Mouse (Mus musculus) intestine, postnatal 0 days (tissue): ENCODE data around the gene Mad1l1. TPM values are rescaled to one million over a fixed set of nuclear protein-coding genes. Genes with fewer than 3 reads are reported as not detected.

ENCODE experiments used
- ATAC-seq: fragments of 200-750 bp; cut with Nextera tagmentation; 2 replicates; pipeline ENCODE4 v1.8.0; 2017; ENCODE audit warnings: mild to moderate bottlenecking, moderate TSS enrichment, moderate library complexity
- H3K27ac ChIP-seq: fragments of 300-500 bp; sonication (generic); 2 replicates; pipeline ENCODE4 v1.5.1; 2014; ENCODE audit warnings: mild to moderate bottlenecking, low read depth, low read length, moderate library complexity
- H3K27me3 ChIP-seq: fragments of 300-500 bp; sonication (generic); replicated peaks from 2 replicates; pipeline ENCODE4 v1.6.1; 2014; ENCODE audit warnings: low read length, mixed read lengths; ENCODE audit not compliant: control insufficient read depth, insufficient read depth
- H3K36me3 ChIP-seq: fragments of 300-500 bp; sonication (generic); 2 replicates; pipeline ENCODE4 v1.6.1; 2014; ENCODE audit warnings: mild to moderate bottlenecking, moderate library complexity; ENCODE audit not compliant: control insufficient read depth, insufficient read depth
- H3K4me1 ChIP-seq: fragments of 300-500 bp; sonication (generic); replicated peaks from 2 replicates; pipeline ENCODE4 v1.6.1; 2014; ENCODE audit warnings: antibody characterized with exemption, low read length, mixed read lengths; ENCODE audit not compliant: control insufficient read depth, insufficient read depth
- H3K4me2 ChIP-seq: fragments of 300-500 bp; sonication (generic); replicated peaks from 2 replicates; pipeline ENCODE4 v1.6.1; 2014; ENCODE audit warnings: low read depth, mild to moderate bottlenecking, moderate library complexity
- H3K4me3 ChIP-seq: fragments of 300-500 bp; sonication (generic); 2 replicates; pipeline ENCODE4 v1.5.1; 2014; ENCODE audit warnings: low read depth, low read length
- H3K9ac ChIP-seq: fragments of 300-500 bp; sonication (generic); 2 replicates; pipeline ENCODE4 v1.6.1; 2014; ENCODE audit warnings: mild to moderate bottlenecking, low read depth, low read length
- H3K9me3 ChIP-seq: fragments of 300-500 bp; sonication (generic); 2 replicates; pipeline ENCODE4 v1.6.1; 2016; ENCODE audit warnings: mixed run types; ENCODE audit not compliant: control insufficient read depth
- CTCF ChIP-seq: sonication (generic); IDR thresholded peaks from 2 replicates; pipeline ENCODE4 v1.5.1; 2016; ENCODE audit warnings: low read depth, mild to moderate bottlenecking, control low read depth, antibody characterized with exemption, moderate library complexity
- WGBS: fragments of 180-500 bp; shearing (Covaris S2); extraction: QIAGEN DNeasy Blood & Tissue Kit; methylation state at CpG from one replicate; pipeline ENCODE4 v1.1.7; 2014; 5-methylcytosine and 5-hydroxymethylcytosine counted together
- polyA plus RNA-seq: library from polyadenylated mRNA; unstranded; fragments of >200 nt; fragmentation: Nextera tagmentation; extraction: Ambion mirVana; gene quantifications from 2 replicates; pipeline ENCODE4 v1.2.1, GENCODE M21; 2015

Mad1l1 gene
- polyA plus RNA-seq, 1 experiment from 2014 or later: 10.3 TPM

DNA sequence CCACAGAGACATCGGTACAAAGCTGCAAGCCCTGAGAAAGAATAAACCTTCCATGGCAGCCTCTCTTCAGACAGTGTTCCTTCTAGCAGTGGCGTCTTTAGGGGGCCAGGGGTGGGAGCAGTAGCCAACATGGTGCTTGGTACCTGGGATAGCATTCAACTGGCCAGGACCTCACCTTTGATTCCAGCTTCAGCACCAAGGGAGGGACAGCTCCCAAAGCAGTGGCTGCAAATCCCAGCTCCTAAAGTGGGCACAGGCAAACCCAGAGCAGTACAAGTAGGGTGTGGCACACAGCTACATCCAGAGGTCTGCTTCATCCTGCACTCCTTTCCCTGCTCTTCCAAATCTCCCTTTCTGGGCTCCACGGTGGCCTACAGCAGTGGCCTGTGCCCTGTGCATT is 265.9 kb downstream of the Mad1l1 start:
- no peak for ATAC-seq
- H3K4me3 ChIP-seq: no peak overlapping the region
- no peaks in the 10 kb centered on the region for H3K27me3 ChIP-seq
- H3K27ac ChIP-seq: no peak overlapping the region
- TF ChIP-seq CTCF: no peak
- H3K4me1 ChIP-seq: no peaks in the 10 kb centered on the region
- no peak overlapping the region for H3K4me2 ChIP-seq
- no peaks in the 10 kb centered on the region for H3K9me3 ChIP-seq
- H3K9ac ChIP-seq: no peak overlapping the region
- H3K36me3 ChIP-seq: no peaks in the 10 kb centered on the region
- WGBS: 77% methylated on average over 3 of the region's 3 CpGs

DNA sequence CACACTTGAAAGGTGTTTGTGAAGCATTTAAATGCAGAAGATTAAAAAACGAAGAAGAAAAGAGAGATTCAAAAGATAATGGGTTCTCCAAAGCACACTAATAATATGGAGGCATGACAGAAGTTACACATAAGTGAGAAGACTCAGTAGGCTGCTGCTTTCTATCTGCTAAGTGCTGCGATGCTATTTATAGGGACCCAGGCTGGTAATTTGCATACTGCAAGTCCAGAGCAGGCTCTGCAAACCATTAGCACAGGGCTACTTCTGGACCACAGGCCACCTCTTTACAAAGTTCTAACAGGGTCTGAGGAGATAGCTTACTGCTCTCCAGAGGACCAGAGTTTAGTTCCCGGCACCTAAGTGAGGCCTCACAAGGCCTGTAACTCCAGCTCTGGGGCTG is 267.7 kb downstream of the Mad1l1 start:
- H3K36me3 ChIP-seq: no peaks in the 10 kb centered on the region
- H3K27ac ChIP-seq: no peak overlapping the region
- ATAC-seq: no peak
- no peak overlapping the region for H3K4me3 ChIP-seq
- no peak overlapping the region for H3K9ac ChIP-seq
- no peaks in the 10 kb centered on the region for H3K27me3 ChIP-seq
- H3K4me1 ChIP-seq: no peaks in the 10 kb centered on the region
- no peak for TF ChIP-seq CTCF
- no peaks in the 10 kb centered on the region for H3K9me3 ChIP-seq
- H3K4me2 ChIP-seq: no peak overlapping the region
- WGBS: 83% methylated on average over 3 of the region's 3 CpGs

DNA sequence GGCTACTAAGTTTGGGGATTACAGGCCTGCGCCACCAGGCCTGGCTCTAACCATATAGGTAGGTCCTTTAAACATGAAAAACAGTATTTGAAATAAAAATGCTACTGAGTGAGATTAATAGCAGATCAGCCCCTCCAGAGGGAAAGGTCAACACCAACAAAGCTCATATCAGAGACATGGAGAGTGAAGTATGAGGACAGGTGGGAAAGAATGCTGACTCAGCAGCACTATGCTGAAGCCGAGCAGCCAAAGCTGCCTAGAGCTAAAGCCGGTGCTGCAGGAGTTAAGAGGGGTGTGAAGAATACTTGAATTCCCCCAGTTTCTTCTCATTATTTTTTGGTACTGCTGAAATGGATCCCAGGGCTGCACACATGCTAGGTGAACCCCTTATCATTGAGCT is 268.9 kb downstream of the Mad1l1 start:
- Histone ChIP-seq H3K36me3 (no peaks in the 10 kb centered on the region), H3K4me3 (no peak overlapping the region), H3K4me1 (no peaks in the 10 kb centered on the region), H3K4me2 (no peak overlapping the region), H3K9ac (no peak overlapping the region), H3K9me3 (no peaks in the 10 kb centered on the region), H3K27me3 (no peaks in the 10 kb centered on the region), H3K27ac (no peak overlapping the region)
- ATAC-seq: no peak
- no peak for TF ChIP-seq CTCF
- 86% methylated on average over 3 of the region's 3 CpGs for WGBS

DNA sequence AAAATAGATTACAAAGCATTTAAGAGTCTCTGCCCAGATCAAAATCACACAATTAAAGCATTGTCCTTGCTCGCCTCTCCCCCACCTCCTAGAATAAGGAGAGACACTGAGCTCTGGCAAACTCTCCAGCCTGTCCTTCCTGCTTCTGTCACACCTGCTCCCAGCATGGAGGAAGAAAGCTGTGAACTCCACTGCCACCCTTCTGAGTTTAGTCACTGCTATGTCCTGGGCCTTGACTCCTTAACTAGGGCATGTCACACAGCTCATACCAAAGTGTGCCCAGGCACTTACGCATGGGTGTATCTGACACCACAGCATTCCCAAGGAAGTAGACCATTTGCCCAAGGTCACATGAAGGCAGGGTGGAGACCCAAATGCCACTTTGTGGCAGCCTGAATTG is 275.9 kb downstream of the Mad1l1 start:
- no peak overlapping the region for H3K27ac ChIP-seq
- H3K27me3 ChIP-seq: no peaks in the 10 kb centered on the region
- TF ChIP-seq CTCF: no peak
- 0 out of 2 replicates have a peak, but pooled peaks cover 3% of the 10 kb centered on the region for H3K4me1 ChIP-seq
- 76% methylated on average over 2 of the region's 2 CpGs for WGBS
- 0 out of 2 replicates have a peak, but pooled peaks have one; percentile 39 for ATAC-seq
- no peak overlapping the region for H3K4me2 ChIP-seq
- no peaks in the 10 kb centered on the region for H3K9me3 ChIP-seq
- H3K9ac ChIP-seq: no peak overlapping the region
- H3K36me3 ChIP-seq: no peaks in the 10 kb centered on the region
- no peak overlapping the region for H3K4me3 ChIP-seq

DNA sequence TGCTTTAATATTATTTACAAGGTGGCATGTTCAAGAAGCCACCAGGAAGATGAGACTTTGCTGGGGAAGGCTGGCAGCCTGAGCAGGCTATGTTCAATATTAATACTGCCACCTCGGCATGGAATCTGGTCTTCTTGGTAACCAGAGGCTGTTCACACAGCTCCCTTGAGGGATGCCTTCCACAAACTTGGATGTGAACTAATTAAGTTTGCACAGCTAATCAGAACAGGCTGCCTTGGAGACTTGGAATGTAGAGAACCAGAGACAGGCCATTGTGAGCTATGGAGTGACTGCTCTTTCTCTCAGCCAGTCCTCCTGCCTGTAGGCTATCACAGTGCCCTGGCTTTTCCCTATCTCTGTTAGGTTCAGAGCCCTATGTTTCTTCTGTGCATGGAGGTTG is 278.4 kb downstream of the Mad1l1 start:
- no peak for TF ChIP-seq CTCF
- H3K4me3 ChIP-seq: no peak overlapping the region
- WGBS: 96% methylated on average over 1 of the region's 1 CpGs
- H3K27ac ChIP-seq: no peak overlapping the region
- H3K4me2 ChIP-seq: no peak overlapping the region
- ATAC-seq: no peak
- no peaks in the 10 kb centered on the region for H3K9me3 ChIP-seq
- H3K9ac ChIP-seq: no peak overlapping the region
- no peaks in the 10 kb centered on the region for H3K27me3 ChIP-seq
- no peaks in the 10 kb centered on the region for H3K36me3 ChIP-seq
- H3K4me1 ChIP-seq: 0 out of 2 replicates have a peak, but pooled peaks cover 3% of the 10 kb centered on the region

DNA sequence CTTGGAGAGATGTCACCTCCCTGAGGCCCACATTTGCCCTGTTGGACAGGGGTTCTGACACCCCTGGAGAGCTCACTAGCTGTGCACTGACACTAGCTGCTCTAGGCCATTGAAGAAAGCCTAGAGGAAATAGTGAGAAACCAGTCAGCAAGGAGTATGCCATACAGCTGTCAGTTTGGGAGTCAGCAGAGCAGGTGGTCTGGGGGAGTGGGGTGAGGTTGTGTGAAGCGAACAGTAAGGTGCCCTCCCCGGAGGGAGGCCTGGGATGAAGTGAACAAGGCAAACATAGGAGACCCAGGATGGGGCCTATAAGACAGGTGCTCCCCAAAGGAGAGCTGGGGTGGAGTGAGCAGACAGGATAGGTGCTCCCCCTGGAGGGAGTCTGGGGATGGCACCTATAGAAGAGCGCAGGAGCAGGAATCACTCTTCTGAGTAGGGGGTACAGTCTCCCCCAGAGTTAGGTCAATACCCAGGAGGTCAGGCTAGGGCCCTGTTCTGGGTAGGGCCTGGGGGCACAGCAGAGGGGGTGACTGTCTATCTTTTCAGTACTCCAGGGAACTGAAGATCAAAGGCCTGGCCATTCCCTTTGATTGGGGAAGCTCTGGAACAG is 279.2 kb downstream of the Mad1l1 start:
- 63% methylated on average over 3 of the region's 3 CpGs for WGBS
- ATAC-seq: no peak
- H3K4me1 ChIP-seq: 0 out of 2 replicates have a peak, but pooled peaks cover 3% of the 10 kb centered on the region
- no peaks in the 10 kb centered on the region for H3K9me3 ChIP-seq
- no peaks in the 10 kb centered on the region for H3K36me3 ChIP-seq
- no peaks in the 10 kb centered on the region for H3K27me3 ChIP-seq
- no peak overlapping the region for H3K27ac ChIP-seq
- no peak overlapping the region for H3K4me3 ChIP-seq
- H3K9ac ChIP-seq: no peak overlapping the region
- H3K4me2 ChIP-seq: no peak overlapping the region
- TF ChIP-seq CTCF: peak; percentile 64
